Mouse (Mus musculus) right cerebral cortex, adult 2 months (tissue): ENCODE results near the gene Nedd4.
A peak's percentile ranks its signal among the peaks of the same experiment; 100 is the strongest.
"Not testable (repeated sequence)": the region's sequence is repeated elsewhere in the genome, so short reads cannot be mapped to it uniquely, and the experiment has no call there.

ENCODE experiments used
- DNase-seq, 2 experiments: peaks; one replicate each; pipeline ENCODE4 v3.0.0; 2021 to 2022; ENCODE audit warnings: low spot score in 2 of 2

Nedd4 gene

GRCm38 (mm10) chr9:72661895-72662661 lies at the start of gene Nedd4:
Gene Nedd4 (plus strand): TSS chr9:72662346.
- peak; percentile 92 to 93 for DNase-seq

- DNase-seq = no peak
These were observed 48.3 kb upstream of the Nedd4 start for GRCm38 (mm10) chr9:72613884-72614283.

DNA sequence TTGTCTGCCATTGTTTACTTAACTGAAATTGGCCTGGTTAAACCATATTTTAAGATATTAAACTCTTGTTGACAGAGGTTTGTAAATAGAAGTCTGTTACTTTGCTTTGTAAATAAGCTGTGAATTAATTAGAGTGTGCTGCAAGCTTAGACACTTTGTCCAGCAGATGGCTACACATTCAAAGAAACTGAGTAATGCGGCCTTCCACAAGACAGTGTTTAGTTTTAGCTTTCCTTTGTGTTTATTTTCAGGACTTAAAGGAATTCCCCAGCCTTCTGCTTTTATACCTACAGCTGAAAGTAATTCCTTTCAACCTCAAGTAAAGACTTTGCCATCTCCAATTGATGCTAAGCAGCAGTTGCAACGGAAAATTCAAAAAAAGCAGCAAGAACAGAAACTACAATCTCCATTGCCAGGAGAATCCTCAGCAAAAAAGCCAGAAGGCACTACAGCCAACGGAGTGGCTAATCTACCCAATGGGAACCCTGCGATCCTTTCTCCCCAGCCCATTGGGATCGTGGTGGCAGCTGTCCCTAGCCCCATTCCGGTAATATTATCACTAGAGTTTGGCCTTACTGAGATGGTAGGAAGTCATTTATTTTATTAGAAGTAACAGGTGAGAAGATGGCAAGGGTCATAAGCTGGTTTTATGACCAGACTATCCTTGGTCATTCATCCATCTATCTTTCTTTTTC lies 47.2 kb upstream of the Nedd4 start:
- no peak for DNase-seq

DNA sequence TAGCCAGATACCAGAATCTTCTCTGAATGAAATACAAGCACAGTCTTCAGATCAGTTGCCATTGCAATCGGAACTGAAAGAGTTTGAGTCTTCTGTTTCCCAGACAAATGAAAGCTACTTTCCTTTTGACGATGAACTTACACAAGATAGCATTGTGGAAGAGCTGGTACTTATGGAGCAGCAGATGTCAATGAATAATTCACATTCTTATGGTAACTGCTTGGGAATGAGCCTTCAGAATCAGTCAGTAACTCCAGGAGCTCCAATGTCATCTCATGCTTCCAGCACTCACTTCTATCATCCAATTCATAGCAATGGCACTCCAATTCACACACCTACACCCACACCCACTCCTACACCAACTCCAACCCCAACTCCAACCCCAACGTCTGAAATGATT lies 44.1 kb upstream of the Nedd4 start:
- no peak for DNase-seq

DNA sequence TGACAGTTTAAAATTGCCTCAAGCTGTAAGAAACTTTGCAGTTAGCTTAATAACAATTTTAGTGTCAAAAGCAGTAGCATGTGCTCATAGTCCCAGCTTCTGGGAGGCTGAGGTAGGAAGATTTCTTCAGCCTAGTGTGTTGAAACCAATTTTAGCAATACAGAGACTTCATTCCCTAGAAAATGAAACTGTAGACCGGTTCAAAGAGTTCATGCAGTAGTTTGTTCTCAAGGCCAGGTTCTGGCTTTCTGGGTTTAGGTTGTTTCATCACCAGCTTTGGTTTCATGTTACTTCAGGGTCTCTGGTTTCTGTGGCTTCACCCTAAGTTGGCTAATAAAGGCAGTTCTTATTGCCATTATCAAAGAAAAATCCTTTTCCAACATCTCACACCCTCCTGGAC lies 38.5 kb upstream of the Nedd4 start:
- no peak for DNase-seq

DNA sequence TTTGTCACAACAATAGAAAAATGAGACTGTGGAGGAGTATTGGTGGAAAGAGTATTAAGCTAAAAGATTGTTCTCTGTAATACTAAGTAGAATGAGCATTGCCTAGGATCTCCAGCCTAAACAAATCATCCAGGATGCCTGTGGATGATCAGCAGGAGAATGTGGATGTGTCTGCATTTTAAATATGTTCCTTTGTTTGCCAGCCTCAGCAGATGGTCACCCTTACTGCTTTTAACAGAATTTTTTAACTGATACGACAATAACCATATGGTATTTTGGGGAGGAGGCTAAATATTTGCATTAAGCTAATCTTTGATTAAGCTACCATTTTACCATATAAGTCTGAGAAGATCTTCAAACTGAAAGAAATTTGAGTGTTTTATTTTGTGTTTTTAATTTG lies 34.5 kb upstream of the Nedd4 start:
- no peak for DNase-seq

GRCm38 (mm10) chr9:72628591-72628990 lies 33.6 kb upstream of the Nedd4 start:
- DNase-seq = peak in 1 of 2 experiments; percentile 34

DNA sequence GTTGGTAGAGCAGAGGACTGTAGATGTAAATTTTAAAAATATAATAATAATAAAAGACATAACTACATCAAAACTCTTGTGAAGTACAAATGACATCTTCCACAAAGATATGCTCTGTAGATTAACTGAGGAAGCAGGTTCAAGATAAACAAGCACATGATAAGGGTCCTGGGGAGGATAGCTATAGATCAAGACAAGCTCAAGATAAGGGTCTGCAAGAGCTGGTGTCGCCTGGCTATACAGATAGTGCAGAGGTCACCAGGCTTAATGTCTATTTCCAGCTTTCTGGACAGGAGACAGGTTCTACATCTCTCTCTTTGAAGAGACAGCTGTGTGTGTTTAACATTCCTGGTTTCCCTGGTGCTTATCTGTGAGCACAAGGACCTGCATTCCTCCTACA lies 29.9 kb upstream of the Nedd4 start:
- DNase-seq = no peak

DNA sequence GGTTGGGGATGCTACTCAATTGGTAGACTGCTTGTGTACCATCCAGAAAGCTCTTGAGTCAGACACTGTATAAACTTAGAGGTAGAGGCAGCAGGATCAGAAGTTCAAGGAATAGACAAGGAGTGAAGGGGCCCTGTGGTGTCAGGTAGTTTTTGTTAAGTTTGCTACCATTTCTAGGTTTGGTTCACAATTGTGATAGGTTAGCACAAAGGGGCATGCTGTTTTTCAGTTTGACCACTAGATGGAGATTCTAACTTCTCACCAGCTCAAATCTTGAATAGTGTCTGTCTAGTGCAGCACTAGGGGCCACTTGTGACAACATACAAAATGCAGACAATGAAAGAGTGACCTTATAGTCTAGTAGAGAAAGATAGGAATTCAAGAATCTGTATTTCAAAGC lies 27.0 kb upstream of the Nedd4 start:
- no peak for DNase-seq

GRCm38 (mm10) chr9:72636547-72636946 lies 25.6 kb upstream of the Nedd4 start:
- no peak for DNase-seq

- no peak for DNase-seq
These were observed 24.9 kb upstream of the Nedd4 start for GRCm38 (mm10) chr9:72637243-72637642.

DNA sequence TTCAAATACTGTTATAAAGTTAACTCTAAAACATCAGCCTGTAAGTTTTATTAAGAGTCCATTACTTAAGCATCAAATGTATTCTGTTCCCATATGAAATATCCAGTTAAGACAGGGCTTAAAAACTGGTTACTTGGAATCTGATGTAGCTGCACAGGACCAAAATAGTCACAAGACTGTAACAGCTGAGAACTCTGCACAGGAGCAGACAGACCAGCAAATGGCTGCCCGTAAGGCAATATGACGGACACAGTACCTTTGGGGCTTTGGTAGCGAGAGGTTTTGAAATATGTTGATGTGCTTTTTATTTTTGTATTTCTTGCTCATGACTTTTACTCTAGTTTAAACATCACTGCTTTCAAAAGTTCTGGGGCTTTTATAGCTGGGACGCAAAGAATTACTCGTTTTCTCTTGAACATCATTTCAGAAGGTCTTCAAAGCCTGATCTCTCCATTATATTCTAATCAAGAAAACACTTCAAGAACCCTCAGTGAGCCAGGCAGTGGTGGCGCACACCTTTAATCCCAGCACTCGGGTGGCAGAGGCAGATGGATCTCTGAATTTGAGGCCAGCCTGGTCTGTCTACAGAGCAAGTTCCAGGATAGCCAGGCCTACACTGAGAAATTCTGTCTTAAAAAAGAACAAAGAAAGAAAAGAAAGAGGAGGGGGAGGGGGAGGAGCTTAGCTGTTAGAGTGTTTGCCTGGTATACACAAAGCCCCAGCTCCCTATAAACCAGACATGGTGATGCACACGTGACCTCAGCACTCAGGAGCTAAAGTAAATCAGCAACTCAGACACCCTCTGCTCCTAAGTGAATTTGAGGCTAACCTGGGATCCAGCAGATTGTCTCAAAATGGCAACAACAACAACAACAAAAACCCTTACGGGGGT lies 22.9 kb upstream of the Nedd4 start:
- DNase-seq = no peak

DNA sequence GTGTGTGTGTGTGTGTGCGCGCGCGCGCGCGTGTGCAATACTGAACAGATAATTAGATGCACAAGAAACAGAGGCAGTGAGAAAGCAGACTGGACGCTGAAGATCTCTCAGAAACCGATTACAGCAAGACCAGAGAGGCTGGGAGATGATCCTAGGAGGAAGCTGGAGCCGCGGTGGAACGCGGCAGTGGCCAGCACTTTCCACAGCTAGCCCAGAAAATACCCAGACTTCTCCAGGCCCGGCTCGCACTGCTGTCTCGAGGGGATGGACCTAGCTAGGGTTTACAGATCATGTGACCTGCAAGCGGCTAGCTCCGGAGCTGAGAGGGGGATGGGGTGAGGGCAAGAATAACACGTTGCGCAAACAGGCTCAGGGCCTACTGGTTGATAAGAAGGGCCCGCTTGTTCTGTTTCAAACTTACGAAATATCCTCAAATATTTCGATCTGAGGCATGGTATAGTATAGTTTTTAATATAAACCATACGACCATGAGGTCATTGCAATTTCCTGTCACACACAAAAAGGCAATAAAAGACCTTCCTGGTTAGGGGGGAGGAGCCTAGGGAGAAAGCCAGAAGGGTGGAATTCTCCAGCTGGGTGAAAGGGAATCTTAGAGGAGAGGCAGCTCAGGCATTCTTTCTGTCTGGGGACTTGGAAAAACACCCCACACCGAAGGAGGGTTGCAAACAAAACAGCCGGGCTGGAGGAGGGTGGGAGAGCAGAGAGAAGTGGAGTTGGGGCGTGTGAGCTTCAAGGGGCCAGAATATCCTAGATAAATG lies 22.1 kb upstream of the Nedd4 start:
- DNase-seq = peak; percentile 57 to 67

DNA sequence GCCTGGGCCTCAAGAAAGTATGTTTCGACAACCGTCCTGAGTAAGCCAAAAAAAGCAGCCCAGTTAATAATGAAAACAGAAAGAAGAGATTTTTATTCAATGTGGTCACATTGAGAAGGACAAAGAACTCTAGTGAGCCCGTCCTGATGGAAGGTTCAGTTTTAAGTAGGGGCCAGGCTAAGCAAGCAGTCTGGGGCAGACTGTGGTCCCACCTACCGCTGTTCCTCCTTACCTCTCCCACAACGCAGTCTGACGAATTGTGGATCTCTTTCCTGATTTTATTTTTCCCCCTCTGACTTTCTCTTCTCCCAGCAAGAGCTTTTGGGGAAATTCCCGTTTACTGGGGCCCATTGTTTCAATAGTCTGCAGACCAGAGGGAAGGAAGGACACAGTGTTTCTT lies 21.5 kb upstream of the Nedd4 start:
- no peak for DNase-seq

DNA sequence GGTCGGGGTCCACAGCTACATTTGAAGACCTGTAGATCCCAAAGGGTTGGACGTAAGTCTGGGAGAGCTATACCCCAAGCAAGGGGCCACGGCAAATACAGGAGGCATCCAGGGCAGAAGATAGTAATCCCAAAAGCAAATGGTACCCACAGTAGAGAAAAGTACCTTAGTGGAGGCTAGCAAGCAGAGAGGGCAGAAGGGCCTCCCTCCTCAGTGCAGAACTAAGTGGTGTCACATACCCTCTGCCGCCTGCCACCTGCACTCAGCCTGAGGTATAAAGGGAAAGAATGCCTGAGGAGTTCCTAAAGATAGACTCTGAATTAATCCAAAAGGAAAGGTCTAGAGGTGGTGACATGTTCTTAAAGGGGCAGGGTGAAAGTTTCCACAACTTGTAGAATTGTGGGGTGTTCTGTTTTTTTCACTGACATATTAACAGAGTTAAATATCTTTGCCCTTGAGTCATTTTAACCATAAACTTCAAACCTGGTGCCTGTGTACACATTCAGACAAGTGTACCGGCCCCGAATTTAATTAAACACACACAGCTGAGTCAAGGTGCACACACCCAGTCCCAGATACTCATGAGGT lies 21.0 kb upstream of the Nedd4 start:
- no peak for DNase-seq

DNA sequence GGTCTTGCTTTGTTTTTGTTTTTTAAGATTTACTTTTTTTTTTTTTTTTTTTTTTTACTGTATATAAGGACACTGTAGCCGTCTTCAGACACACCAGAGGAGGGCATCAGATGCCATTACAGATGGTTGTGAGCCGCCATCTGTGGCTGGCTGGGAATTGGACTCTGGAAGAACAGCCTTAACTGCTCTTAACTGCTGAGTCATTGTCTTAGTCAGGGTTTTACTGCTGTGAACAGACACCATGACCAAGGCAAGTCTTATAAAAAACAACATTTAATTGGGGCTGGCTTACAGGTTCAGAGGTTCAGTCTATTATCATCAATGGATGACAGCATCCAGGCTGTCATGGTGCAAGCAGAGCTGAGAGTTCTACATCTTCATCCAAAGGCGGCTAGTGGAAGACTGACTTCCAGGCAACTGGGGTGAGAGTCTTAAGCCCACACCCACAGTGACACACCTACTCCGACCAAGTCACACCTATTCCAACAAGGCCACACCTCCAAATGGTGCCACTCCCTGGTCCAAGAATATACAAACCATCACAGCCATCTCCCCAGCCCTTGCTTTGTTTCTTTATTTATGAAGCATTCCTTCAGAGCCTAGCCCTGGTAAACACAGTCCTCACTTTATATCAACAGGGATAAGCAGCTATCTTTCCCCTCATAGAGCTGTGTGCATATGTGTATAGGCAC lies 19.2 kb upstream of the Nedd4 start:
- DNase-seq = not testable (repeated sequence)

- DNase-seq = no peak
These were observed 18.3 kb upstream of the Nedd4 start for GRCm38 (mm10) chr9:72643651-72644417.

DNA sequence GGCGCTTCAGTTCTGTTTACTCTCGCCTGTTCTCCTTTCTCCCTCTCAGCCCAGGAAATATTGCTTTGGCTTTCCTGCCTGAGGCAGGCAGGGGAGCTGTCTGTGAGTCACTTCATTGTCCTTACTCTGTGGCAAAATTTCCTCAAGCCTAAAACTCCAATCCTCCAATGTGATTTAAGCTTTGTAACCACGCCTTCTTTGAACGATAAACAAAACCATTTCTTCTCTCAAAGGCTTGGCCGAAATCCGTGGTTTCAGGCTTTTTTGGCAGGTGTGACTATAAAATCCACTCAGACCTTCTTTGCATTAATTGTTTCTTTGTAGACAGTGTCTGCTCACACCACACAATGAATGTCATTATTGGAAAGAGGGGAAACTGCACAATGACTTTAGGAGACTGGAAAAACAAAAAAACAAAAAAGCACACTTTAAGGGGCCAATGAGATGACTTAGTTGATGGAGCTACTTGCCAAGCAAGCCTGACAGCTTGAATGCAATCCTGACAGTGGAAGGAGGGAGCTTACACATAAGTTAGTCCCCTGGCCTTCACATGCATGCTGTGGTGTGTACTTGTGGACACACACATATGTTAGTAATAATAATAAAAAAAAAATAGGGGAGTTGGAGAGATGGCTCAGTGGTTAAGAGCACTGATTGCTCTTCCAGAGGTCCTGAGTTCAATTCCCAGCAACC lies 17.6 kb upstream of the Nedd4 start:
- DNase-seq = no peak

- DNase-seq = no peak
These were observed 12.4 kb upstream of the Nedd4 start for GRCm38 (mm10) chr9:72649781-72650180.
